Mouse (Mus musculus) left cerebral cortex, postnatal 36 days (tissue): ENCODE results near the gene Calm2. TPM values are rescaled to one million over a fixed set of nuclear protein-coding genes. Genes with fewer than 3 reads are reported as not detected.
A peak's percentile ranks its signal among the peaks of the same experiment; 100 is the strongest.

Experiments used
- DNase-seq, 2 experiments: peaks; one replicate each; pipeline ENCODE4 v3.0.0; 2021 to 2022; ENCODE audit warnings: low spot score in 2 of 2, mixed read lengths in 1 of 2
- intact Hi-C: fragments of 180-260 bp; cut with DNase I; formaldehyde crosslinking; loops from one replicate; pipeline ENCODE4 v1.15.1; 2025
- total RNA-seq, 2 experiments: library from RNA; stranded (reverse); gene quantifications; 2 replicates each; pipeline ENCODE4 v1.2.3; 2021

Gene Calm2
- total RNA-seq, 2 experiments from 2014 or later, result 2,128 to 2,274 TPM

- DNase-seq, result no peak
- intact Hi-C loops, result no loop called here
Observed at GRCm38 (mm10) chr17:87460669-87461498, 14.1 kb upstream of the Calm2 start.

GRCm38 (mm10) chr17:87459750-87460668 is 13.3 kb upstream of the Calm2 start:
- DNase-seq, result peak; percentile 78 to 80
- intact Hi-C loops, result no loop called here

GRCm38 (mm10) chr17:87458911-87459749 is 12.4 kb upstream of the Calm2 start:
- peak; percentile 38 to 39 for DNase-seq
- intact Hi-C loops, result no loop called here

- no peak for DNase-seq
- intact Hi-C loops, result no loop called here
Observed at GRCm38 (mm10) chr17:87457961-87458360, 11.2 kb upstream of the Calm2 start.

GRCm38 (mm10) chr17:87454121-87454520 is 7.4 kb upstream of the Calm2 start:
- intact Hi-C loops, result no loop called here
- no peak for DNase-seq

- intact Hi-C loops, result no loop called here
- no peak for DNase-seq
Observed at GRCm38 (mm10) chr17:87453336-87453735, 6.6 kb upstream of the Calm2 start.

GRCm38 (mm10) chr17:87448881-87449280 is 2.1 kb upstream of the Calm2 start:
- intact Hi-C loops, result loop anchor here (5.0 to 10.0 kb wide), 3 partner anchors 53 to 424 kb away; partner anchors contain the start of genes Cript and Pigf
- no peak for DNase-seq

- intact Hi-C loops, result loop anchor here (5.0 to 10.0 kb wide), 3 partner anchors 54 to 424 kb away; partner anchors contain the start of genes Cript and Pigf
- DNase-seq, result no peak
Observed at GRCm38 (mm10) chr17:87448339-87448738, 1.6 kb upstream of the Calm2 start.

GRCm38 (mm10) chr17:87447612-87448200 is 971 bp upstream of the Calm2 start:
- peak in 1 of 2 experiments; percentile 28 for DNase-seq
- intact Hi-C loops, result loop anchor here (2.0 to 10.0 kb wide), 8 partner anchors 55 to 423 kb away; partner anchors contain the start of genes Cript and Pigf

- intact Hi-C loops, result loop anchor here (1.0 to 10.0 kb wide), 9 partner anchors 28 to 421 kb away; partner anchors contain the start of genes Cript and Pigf
- peak; percentile 52 to 70 for DNase-seq
Observed at GRCm38 (mm10) chr17:87445917-87446766, 593 bp downstream of the Calm2 start.

- intact Hi-C loops, result loop anchor here (5.0 to 10.0 kb wide), 3 partner anchors 57 to 421 kb away; partner anchors contain the start of genes Cript and Pigf
Observed at GRCm38 (mm10) chr17:87445337-87445916, 1.3 kb downstream of the Calm2 start.

GRCm38 (mm10) chr17:87444763-87445162 is 2.0 kb downstream of the Calm2 start:
- DNase-seq, result no peak
- intact Hi-C loops, result loop anchor here (5.0 to 10.0 kb wide), 3 partner anchors 58 to 420 kb away; partner anchors contain the start of genes Cript and Pigf

More at GRCm38 (mm10) chr17:87445337-87445916, 1.3 kb downstream of the Calm2 start:
- no peak for DNase-seq

- intact Hi-C loops, result loop anchor here (10.0 kb wide), 1 partner anchor 417 kb away; the partner anchor contains the start of genes Cript and Pigf
- no peak for DNase-seq
Observed at GRCm38 (mm10) chr17:87441537-87441936, 5.2 kb downstream of the Calm2 start.

GRCm38 (mm10) chr17:87439441-87439840 is 7.3 kb downstream of the Calm2 start:
- intact Hi-C loops, result no loop called here
- no peak for DNase-seq

- no peak for DNase-seq
- intact Hi-C loops, result loop anchor here (5.0 kb wide), 1 partner anchor 107 kb away; no protein-coding TSS in a partner anchor
Observed at GRCm38 (mm10) chr17:87433929-87434328, 12.8 kb downstream of the Calm2 start.

- intact Hi-C loops, result loop anchor here (5.0 kb wide), 1 partner anchor 105 kb away; no protein-coding TSS in a partner anchor
- no peak for DNase-seq
Observed at GRCm38 (mm10) chr17:87432743-87433142, 14.0 kb downstream of the Calm2 start.

GRCm38 (mm10) chr17:87432314-87432713 is 14.4 kb downstream of the Calm2 start:
- intact Hi-C loops, result loop anchor here (5.0 kb wide), 1 partner anchor 105 kb away; no protein-coding TSS in a partner anchor
- no peak for DNase-seq
